Mouse (Mus musculus): ENCODE measurements around the gene Lrrc10.

The Lrrc10 gene

DNA sequence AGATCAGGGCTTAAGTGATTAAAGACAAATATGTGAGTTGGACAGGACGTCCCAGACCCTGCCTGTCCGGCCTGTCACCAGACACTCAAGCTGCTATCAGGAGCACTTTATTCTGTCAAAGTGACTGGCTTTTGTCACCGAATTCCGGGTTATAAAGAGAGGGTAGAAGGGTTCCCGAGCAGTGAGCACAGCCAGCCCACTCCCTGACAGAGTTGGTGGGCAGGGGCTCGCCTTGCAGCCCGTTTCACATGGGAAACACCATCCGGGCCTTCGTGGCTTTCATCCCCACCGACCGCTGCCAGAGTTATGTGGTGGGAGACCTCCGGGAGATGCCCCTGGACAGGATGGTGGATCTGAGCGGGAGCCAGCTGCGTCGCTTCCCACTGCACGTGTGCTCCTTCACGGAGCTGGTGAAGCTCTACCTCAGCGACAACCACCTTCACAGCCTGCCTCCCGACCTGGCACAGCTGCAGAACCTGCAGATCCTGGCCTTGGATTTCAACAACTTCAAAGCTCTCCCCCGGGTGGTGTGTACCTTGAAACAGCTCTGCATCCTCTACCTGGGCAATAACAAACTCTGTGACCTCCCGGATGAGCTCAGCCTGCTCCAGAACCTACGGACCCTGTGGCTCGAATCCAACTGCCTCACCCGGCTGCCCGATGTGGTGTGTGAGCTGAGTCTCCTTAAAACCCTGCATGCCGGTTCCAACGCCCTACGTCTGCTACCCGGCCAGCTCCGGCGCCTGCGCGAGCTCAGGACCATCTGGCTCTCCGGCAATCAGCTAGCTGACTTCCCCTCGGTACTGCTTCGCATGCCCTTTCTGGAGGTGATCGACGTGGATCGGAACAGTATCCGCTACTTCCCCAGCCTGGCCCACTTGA, at the start of gene Lrrc10:
Lrrc10 (plus strand) TSS at position 167 of the 882 bp plus-strand sequence.
- no peak for DNase-seq (ENCODE audit: extremely low read depth, insufficient read length, low spot score)

DNA sequence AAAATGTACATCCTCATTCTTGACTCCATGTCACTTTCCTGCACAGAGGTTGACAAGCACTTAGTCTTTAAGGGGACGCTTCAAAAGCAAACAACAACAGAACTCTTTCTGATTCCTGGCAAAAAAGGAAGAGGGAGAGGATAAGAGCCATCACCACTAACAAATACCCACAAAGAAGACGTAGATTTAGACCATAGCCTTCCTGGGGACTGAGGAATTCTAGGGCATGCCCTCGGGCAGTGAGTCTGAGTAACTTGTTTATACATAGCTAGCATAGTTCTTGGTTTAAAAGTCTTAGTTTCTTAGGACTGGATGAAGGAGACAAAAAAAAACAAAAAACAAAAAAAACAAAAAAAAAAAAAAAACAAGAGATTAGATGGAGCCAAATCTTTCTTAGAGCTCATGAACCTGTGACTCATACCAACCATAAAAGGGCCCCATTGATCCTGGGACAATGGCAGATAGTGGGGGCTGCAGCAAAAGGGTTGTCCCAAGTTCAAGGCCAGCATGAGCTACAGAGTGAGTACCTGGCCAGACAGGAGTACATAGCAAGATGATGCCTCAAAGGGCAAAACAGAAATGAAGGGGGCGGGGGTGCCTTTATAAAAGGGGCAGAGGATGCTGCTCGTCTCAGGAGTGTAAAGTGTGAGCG, 49.4 kb upstream of the Lrrc10 start:
- peak; percentile 51 for DNase-seq (ENCODE audit: extremely low read depth, insufficient read length, low spot score)

DNA sequence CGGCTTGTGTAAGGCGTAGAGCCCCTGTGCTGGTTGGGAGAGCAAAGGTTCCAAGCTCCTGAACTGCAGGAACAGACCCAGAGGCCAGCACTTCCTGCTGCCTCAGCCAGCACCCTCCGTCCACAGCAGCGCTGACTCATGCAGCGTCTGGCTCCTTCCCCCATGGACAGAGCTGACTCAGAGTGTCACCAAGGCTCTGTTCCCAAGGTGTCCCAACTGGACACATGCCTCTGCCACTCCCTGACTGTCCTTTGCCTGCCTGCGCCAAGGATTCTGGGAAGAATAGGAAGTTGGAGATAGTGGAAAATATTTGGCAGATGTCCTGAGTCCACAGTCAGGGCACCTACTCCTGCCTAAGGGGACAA, 48.9 kb upstream of the Lrrc10 start:
- DNase-seq (ENCODE audit: extremely low read depth, insufficient read length, low spot score): peak; percentile 91

DNA sequence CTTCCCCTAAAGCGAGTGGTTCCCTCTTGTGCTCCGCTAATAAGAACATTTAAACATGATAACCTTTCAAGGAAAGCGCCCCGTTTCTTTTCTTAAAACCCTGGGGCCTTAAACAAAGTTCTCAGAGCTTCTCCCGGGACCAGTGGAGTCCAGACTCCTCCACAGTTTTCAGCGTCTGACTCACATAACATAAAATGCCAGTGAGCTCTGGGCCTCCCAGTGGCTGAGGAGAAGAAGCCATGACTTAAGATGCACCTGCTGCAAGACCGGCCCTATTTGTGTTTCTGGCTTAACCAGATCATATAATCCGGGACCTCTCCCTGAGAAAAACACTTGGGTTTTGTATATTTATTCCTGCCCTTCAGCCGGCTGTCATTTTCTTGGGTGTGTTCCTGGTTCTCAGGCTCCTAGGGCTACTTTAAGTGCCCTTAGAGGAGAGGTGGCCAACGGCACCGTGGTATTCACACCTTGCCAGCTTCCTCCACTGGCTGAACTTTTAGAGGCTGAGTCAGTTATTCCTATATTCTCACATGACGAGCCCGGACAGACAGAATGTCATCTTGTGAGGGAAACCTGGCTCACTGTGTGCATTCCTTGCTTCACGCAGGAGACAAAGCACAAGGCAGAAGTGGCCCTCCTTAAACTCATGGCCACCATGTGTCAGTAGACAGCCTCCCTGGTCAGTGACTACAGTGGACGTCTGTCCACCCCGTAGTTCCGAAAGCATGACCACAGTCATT, 46.3 kb upstream of the Lrrc10 start:
- peak; percentile 39 for DNase-seq (ENCODE audit: extremely low read depth, insufficient read length, low spot score)

DNA sequence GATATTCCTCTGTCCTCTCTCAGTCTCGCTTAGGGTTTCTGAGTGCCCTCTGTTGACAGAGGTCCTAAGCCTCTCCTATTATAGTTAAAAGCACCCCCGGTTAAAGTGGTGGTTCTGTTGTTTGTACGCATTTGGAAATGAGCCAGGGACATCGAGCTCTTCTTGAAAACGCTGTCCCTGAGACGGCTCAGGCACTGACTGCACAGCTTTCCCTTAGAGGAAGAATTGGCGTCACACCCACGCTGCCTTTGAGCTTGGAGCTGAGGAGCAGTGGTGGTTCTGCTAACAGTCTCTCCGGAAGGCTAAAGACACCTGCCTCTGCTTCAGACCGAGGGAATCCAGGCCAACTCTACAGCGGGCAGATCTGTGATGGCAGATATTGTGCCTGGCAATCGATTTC, 44.2 kb upstream of the Lrrc10 start:
- DNase-seq (ENCODE audit: extremely low read depth, insufficient read length, low spot score): no peak

DNA sequence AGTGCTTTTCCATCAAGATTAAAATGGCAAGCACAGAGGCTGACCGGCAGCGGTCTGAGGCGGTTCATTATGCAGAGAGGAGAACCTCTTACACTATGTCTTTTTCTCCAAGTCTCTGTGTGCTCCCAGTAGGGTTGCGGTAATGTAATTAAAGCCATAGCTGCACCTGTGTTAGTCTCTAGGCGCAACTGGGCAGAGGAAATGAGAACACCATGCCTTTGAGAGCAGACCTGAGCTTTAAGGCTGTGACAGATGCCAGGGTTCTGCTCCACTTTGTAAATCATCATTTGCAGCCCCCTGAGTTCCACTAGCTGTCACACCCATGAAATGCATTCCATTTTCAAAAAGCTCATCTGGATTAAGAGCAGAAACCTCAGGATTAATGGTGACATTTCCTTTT, 40.4 kb upstream of the Lrrc10 start:
- DNase-seq (ENCODE audit: extremely low read depth, insufficient read length, low spot score): no peak

DNA sequence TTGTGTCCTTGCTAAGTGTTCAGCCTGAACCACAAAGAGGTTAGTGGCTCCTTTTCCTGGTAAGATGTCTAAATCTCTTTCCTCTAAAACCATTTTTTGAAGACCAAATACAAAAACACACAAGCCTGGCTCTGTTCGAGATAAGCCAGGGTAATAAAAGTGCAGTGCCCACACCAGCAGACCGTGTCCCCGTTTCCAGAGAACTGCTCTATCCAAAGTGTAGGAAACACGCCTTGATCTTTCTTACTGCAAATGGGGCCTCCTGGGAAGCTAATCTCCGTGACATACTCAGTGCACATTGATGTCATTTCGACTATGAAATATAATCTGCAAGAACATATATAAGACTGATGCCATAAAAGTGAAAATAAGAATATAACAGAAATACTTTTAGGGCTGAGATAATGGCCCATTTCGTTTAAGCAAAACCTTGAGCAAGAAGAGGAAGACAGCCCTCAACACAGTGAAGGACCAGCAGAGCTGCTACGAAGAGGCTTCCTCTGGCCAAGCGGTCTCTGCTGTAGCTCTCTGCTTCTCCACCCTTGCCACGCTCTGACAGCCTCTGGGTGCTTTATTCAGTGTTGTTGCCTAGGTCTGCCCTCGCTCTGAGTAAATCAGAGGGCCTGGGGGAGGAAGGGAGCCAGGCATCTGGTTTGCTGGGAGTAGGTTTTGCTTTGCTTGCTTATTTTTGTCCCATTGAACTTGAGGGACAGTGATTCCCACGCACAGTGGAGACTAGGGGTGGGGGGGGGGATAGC, 39.3 kb upstream of the Lrrc10 start:
- DNase-seq (ENCODE audit: extremely low read depth, insufficient read length, low spot score): no peak

DNA sequence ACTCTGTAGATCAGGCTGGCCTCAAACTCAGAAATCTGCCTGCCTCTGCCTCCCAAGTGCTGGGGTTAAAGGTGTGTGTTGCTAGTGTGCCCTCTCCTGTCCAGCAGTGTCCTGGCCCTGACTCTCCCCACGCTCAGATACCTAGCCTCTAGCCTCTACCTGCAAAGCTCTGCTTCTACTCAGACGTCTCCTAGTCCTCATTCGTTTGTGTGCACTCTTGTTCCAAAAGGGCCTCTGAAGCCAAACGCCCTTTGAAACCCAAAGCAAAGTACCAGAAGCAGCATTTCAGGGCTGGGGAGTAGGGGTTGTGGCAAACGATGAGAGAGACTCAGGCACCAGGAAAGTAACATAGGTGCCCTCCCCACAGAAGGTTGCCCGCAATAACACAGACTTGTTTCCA, 35.5 kb upstream of the Lrrc10 start:
- DNase-seq (ENCODE audit: extremely low read depth, insufficient read length, low spot score): no peak

DNA sequence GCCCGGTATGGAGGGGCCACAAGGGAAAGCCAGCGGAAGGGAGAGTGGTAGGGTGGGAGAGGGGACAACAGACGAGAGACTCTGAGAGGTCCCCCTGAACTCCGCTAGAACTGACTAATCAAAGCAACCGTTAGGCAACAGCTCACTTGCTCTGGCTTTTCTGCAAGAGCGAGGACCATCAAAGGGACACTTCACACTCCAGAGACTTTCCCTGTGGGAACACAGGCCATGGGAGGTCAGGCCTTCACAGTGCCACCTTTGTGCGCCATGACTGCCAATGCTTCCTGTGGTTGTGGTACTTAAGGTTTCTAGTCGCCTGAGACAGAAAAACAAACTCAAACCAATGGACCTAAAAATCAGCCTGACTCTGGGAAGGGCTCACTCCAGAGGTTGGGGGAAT, 34.1 kb upstream of the Lrrc10 start:
- no peak for DNase-seq (ENCODE audit: extremely low read depth, insufficient read length, low spot score)

DNA sequence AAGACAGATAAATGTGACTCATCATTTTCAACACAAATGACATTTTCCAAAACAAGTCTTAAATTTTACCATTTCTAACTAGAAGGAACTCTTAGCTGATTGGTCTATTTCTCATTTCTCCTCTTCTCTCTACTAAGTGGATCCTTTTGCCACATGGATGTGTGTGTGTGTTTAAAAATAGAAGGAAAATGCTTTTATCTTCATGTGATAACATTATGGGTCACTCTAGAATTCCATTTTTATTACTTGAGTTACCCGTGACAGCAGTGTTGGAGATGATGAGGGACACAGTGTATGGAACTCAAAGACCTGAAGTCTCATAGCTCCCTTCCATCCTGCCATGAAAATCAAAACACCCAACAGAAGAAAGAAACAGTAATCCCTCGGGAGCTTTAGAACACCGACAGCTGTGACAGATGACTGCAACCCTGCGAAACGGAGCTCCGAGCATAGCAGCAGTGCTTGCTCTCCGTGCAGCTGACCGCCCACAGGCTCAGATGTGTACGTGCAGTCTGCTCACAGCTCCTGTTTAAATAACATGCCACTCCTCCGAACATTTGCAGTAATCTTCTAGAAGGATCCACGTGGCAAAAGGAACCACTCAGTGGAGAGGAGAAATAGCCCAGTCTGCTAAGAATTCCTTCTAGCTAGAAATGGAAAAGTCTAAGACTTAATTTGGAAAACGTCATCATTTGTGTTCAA, 31.3 kb upstream of the Lrrc10 start:
- DNase-seq (ENCODE audit: extremely low read depth, insufficient read length, low spot score): no peak

DNA sequence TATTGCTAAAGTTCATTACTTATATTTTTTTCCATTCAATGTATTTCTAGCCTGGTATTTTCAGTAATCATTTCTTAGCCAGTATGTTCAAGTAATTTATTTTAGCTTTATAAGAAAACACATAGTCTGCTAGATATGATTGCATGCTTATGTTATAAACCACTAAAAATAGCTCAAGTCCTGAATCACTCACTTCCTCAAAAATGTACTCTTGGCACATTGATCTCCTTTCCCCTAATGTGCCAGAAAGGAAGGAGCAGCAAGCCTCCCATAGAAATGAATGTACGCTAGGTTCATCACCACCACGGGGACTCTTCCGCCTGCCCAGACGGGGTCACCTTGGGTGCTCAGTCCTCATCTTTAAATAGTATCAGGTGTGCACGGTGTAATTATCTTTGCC, 30.6 kb upstream of the Lrrc10 start:
- DNase-seq (ENCODE audit: extremely low read depth, insufficient read length, low spot score): no peak

DNA sequence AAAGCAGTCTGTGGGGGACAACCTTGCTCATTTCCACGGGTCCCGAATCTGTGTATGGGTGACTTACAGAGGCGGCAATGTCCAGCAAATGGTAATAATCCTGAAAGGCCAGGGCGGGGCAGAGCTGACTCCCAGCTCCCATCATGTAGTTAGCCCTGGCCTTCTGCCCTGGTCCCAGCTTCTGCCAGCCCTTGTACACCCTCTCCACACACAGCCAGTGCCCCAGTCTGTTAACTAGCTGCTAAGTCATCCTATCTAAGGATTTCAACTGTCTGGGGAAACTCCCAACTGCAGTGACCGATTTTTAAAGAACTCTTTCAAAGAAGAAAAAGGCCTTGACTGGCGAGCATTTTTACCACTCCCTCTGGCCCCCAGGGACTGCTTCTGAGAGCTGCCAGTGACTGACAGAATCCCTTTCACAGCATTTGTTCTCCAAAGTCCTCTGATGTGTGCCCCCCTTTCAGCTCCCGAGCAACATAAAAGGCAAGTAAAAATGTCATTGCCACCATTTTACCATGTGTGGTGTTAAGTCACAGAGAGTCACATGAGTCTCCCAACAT, 26.8 kb upstream of the Lrrc10 start:
- DNase-seq (ENCODE audit: extremely low read depth, insufficient read length, low spot score): peak; percentile 42

DNA sequence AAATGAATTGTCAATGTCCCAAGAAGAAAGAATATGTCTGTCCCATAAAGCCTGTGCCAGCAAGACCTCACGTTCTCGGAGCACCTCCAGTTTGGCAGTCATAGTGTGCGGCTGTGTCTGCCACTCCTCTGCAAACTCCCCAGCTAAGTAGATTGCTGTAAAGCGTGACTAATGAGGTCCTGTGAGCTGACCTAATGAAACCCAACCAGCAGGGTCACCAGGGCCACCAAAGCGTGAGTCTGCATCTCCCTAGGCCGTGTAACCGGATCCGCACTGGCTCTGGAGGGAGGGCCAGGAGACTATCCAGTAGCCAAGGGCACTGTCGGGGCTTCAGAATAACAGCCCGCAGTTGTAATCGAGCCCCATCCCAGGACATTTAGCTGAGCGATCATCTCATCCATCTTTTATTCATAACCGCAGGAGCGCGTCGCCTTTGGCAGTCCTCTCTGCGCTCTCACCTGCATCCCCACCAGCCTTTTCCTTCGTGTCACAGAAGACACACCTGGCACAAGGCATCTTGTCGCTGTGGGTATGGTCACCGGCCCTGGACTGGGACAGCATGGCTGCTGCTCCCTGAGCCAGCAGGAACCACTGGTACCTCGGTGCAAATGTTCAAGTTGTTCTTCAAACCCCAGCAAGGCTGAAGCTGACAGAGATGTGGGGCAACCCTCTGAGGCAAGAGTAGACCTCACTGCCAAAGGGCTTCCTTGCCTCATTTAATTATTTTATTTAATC, 24.0 kb upstream of the Lrrc10 start:
- DNase-seq (ENCODE audit: extremely low read depth, insufficient read length, low spot score): no peak

DNA sequence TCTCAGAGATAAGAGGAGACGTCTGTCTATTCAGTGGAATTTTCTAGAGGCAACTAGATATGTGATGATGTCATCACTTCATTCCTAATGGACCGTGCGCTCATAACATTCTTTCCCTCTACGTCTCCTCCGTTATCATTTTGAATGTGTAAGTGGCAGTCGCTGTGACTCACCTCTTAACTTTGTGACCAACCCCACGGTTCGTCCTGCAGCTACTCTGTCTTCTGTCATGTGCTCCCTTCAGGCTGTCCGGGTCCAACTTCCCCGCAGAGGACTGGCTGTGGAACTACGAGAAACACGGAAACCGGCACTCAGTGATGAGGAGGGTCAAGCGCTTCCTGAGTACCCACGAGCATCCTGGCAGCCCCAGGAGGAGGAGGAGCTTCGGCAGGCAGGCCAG, 21.4 kb upstream of the Lrrc10 start:
- DNase-seq (ENCODE audit: extremely low read depth, insufficient read length, low spot score): no peak

DNA sequence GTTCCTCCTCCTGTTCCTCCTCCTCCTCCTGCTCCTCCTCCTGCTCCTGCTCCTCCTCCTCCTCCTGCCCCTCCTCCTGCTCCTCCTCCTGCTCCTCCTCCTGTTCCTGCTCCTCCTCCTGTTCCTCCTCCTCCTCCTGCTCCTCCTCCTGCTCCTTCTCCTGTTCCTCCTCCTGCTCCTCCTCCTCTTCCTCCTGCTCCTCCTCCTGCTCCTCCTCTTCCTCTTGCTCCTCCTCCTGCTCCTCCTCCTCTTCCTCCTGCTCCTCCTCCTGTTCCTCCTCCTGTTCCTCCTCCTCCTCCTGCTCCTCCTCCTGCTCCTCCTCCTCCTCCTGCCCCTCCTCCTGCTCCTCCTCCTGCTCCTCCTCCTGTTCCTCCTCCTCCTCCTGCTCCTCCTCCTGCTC, 19.4 kb upstream of the Lrrc10 start:
- peak; percentile 54 for DNase-seq (ENCODE audit: extremely low read depth, insufficient read length, low spot score)

DNA sequence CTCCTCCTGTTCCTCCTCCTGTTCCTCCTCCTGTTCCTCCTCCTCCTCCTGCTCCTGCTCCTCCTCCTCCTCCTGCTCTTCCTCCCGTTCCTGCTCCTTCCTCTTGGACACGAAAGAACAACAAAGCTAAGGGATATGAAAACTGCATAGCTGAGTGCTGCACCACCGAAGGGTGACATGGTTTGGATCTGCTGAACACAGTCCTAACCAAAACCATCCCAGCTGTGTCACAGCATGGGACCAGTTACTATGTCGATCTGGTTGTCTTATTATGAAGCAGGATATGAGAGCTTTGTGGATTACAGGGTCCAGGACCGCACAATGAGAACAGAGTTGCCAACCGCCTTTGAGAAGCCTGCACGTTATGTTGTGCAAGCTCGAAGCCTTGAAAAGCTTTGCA, 19.0 kb upstream of the Lrrc10 start:
- DNase-seq (ENCODE audit: extremely low read depth, insufficient read length, low spot score): no peak

DNA sequence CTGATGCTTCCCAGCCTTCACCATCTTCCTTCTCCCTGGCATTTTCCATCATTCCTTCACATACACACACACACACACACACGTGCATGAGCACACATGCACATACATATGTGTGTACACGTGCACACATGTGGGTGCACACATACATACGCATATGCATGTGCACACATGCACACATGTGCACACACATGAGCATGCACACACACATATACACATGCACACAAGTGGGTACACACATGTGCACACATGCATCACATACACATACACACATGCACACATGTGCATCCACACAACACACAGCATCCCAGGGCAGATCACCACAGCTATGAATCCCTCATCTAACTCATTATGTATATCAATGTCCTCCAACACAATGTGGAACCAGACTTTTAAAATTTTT, 14.0 kb upstream of the Lrrc10 start:
- DNase-seq (ENCODE audit: extremely low read depth, insufficient read length, low spot score): no peak

DNA sequence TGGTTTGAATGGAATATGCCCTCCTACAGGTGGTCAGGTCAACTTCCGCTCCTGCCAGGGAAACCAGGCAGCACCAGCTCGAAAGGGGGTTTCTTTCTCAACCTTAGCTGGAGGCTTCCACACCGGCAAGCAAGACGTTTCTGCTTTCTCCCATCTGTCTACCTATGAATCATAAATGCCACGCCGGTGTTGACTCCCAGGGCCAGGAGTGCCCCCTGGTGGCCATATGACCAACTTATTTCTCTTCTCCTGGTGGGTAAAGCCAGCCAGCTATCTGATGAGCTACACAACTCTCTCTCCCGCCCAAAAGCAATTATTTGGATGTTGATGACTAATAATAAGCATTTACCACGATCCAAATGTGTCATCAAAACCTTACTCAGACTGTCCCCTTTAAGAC, 11.4 kb upstream of the Lrrc10 start:
- DNase-seq (ENCODE audit: extremely low read depth, insufficient read length, low spot score): peak; percentile 75

DNA sequence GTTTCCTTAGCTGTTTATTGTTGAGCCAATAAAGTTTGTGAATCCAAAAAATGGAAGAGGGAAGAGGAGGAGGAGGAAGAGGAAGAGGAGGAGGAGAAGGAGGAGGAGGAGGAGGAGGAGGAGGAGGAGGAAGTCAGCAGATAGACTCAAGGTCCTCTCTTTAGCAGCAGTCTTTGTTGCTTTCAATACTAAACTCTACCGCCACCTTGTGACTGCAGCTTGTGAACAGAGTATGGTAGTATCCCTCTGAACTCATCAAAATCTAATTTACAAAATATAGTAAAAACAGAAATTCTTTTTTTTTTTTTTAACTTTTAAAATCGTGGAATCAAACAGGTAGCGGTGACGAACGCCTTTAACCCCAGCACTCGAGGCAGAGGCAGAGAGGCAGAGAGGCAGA, 4.8 kb upstream of the Lrrc10 start:
- DNase-seq (ENCODE audit: extremely low read depth, insufficient read length, low spot score): no peak

Measured in 3134 (cell line).